Mouse (Mus musculus) gastrocnemius, adult 8-10 months (tissue): ENCODE measurements around the gene Rpl13a. TPM values are rescaled to one million over a fixed set of nuclear protein-coding genes. Genes with fewer than 3 reads are reported as not detected.
A peak's percentile ranks its signal among the peaks of the same experiment; 100 is the strongest.
"Not testable (repeated sequence)": the region's sequence is repeated elsewhere in the genome, so short reads cannot be mapped to it uniquely, and the experiment has no call there.

Experiments used
- DNase-seq, 2 experiments: peaks; one replicate each; pipeline ENCODE4 v3.0.0; 2022; ENCODE audit warnings: low spot score in 2 of 2
- total RNA-seq, 4 experiments: library from RNA; stranded (reverse); gene quantifications; 2 replicates each; pipeline ENCODE4 v1.2.4; 2022

Gene Rpl13a
- total RNA-seq, 4 experiments from 2014 or later, result 647 to 843 (median 690) TPM

DNA sequence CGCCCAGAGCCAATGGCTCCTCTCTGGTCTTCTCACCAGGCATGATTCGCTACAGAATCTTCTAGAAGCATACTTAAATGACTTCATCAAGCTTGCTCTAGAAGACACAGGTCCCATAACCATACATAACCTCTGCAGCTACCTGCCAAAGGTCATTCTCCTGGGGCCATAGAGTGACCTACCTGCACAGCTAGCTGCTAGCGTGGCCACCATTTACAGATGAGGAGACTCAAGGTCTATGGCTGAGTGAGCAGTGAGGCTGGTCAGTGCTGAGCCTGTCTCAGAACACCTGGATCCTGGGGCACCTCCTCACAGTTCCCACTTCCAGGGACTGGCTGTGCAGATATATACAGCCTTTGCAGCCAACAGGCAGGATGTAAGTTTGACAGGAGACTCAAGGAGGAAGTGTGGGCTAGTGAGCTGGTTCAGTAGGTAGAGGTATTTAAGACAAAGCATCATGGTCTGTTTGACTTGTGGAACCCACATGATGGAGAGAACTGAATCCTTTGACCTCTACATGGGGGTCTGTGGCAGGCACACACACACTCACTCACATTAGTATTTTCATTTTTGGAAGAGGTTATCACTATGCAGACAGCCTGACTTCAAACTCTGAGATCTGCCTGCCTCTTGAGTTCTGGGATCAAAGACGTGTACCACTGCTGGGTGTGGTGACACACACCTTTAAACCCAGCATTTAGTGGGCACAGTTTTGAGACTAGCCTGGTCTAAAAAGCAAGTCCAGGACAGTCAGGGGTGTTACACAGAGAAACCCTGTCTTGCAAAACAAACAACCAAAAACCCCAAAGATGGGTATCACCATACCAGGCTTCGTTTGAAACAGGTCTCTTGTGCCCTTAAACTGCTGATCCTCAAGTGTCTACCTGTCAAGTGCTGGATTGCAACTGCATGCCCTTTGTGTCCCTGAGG is 8.5 kb downstream of the Rpl13a start:
- DNase-seq, result no peak

DNA sequence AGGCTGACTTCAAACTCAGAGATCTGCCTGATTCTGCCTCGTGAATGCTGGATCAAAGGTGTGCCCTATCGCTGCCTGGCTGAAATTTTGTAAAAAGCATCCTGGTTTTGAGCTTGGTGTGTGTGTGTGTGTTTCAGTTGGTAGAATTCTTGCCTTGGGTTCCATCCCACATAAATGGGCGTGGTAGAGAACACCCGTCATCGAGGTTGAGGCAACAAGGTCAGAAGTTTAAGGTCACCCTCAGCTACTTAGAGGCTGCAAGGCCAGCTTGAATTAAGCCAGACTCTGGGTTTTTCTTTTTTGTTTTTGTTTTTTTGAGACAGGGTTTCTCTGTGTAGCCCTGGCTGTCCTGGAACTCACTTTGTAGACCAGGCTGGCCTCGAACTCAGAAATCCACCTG is 10.2 kb downstream of the Rpl13a start:
- DNase-seq, result no peak

- no peak for DNase-seq
Measured at GRCm38 (mm10) chr7:45117566-45117965, 11.0 kb downstream of the Rpl13a start.

DNA sequence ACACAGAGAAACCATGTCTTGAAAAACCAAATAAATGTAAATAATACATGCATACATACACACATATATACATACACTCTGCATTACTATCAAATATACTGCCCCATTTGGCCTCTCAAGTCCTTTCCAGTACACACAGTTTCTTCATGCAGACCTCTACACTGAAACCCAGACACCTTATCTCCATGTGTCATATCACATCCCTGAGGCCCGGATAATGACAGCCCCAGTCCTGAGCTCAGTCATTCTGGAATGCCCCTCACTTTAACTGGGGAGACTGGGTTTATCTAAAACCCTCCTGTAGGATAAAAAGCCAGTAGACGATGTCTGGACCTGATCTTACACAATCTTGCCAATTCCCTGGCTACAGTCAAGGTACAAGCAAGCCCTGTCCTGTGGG is 15.1 kb downstream of the Rpl13a start:
- no peak for DNase-seq

DNA sequence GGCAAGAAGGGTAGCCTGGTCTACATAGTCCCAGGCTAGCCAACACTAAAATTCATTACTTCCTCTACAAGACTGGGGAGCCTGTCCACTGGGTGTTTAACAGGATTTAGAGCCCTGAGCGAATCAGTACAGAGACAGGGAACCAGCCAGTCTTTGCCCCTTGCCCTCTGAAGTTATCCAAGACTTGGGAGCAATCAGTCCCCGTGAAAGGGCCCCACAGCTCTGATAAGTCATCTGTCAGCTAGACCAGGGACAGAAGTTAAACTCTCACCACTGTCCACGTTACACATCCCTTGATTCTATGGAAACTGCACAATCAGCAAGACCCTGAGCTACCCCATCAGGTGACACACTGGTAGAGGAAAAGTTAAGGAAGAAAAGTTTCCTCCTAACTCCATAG is 16.0 kb downstream of the Rpl13a start:
- DNase-seq, result no peak

DNA sequence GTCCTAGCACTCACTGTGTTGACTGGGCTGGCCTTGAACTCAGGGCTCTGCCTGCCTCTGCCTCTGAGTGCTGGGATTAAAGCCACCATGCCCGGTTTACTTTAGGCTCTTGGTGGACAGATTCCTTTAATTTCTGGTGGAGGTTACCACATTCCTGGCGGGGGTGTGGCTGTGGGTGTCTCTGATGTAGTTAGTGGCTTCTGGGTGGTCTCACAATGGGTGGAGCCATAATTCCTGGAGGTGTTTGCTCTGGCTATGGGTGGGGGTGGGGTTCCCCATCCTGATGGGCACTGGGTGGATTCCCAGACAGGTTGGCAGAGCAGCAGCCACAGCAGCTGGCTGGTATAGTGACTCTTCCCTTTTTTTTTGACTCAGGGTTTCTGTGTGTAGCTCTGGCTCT is 16.6 kb downstream of the Rpl13a start:
- DNase-seq, result no peak

- DNase-seq, result not testable (repeated sequence)
Measured at GRCm38 (mm10) chr7:45110089-45110488, 18.5 kb downstream of the Rpl13a start.

DNA sequence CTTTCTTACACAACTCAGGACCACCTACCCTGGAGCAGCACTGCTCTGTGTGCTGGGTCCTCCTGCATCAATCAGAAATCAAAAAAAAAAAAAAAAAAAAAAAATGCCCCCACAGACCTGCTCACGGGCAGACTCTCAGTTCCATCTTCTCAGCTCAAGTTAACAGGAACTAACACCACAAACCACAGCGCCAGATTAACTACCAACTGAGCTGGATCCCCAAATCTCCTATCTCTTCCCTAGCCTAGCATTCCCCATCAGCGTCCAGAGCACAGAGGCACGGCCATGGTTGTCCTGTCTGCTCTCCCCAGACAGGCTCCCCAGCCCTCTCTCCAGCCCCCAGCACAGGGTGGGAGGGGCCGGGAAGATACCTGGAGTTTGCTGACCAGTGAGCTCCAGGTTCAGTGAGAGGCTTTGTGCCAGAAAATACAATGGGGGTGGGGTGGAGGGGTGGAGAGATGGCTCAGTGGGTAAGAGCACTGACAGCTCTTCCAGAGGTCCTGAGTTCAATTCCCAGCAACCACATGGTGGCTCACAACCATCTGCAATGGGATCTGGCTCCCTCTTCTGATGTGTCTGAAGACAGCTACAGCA is 21.4 kb downstream of the Rpl13a start:
- DNase-seq, result no peak

- DNase-seq, result no peak
Measured at GRCm38 (mm10) chr7:45106441-45106840, 22.1 kb downstream of the Rpl13a start.

DNA sequence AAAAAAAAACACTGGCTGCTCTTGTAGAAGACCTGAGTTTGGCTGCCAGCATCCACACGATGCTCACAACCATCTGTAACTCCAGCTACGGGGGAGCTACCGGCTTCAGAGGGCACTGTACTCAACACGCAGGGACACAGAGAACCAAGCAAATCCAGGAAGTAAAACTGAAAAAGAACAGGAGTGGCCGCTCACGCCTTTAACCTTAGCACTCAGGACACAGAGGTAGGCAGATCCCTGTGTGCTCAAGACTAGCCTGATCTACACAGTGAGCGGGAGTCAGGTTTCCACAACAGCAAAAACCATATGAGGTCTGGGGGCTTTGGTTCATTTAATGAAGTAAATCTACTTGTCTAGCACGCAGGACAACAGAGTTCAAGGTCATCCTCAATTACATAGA is 23.1 kb downstream of the Rpl13a start:
- DNase-seq, result no peak

- no peak for DNase-seq
Measured at GRCm38 (mm10) chr7:45104941-45105340, 23.6 kb downstream of the Rpl13a start.

GRCm38 (mm10) chr7:45103652-45104180 is 24.8 kb downstream of the Rpl13a start, which contains the start of gene Fcgrt:
TSS of gene Fcgrt (minus strand) at chr7:45103851.
- peak; percentile 94 to 96 for DNase-seq

DNA sequence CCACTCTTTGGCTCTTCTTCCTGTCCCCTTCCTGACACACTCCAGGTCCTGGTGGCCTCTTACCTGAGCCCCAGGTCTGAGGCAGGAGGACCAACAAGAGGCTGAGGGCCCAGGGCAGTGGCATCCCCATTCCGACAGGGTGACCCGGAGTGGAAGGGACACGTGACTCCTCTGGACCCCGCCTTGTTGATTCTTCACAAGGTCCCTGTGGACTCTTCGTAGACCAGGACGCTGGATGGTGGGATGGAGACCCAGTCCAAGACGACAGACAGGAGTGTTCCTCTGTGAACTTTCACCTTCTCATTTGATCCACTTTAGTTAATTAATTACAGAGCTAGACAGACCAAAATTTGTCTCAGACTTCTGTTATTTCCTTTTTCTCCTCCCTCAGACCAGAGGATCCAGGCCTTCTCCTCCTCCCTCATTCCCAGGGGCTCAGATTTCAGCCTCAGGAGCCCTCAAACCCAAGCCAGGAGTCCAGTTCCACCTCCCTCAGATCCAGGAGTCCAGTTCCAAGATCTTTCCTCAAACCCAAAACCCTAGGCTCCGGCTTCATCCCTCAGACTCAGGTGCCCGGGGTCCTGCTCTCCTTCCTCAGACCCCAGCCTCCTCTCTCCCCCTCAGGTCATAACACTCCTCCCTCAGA is 25.5 kb downstream of the Rpl13a start:
- DNase-seq, result no peak

GRCm38 (mm10) chr7:45102441-45102840 is 26.1 kb downstream of the Rpl13a start:
- no peak for DNase-seq

DNA sequence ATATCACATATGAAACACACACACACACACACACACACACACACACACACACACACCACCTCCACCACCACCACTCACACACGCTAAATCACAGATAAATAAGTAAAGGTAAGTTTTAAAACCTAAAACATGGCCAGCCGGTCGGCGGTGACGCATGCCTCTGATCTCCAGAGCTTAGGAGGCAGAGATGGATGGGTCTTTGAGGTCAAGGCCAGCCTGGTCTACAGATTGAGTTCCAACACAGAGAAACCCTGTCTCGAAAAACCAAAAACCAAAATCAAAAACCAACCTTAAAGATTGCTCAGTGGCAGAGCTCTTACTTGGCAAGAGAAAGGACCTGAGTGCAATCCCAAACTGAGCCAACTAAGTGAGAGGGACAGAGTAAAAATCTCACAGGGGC is 28.5 kb downstream of the Rpl13a start:
- no peak for DNase-seq

DNA sequence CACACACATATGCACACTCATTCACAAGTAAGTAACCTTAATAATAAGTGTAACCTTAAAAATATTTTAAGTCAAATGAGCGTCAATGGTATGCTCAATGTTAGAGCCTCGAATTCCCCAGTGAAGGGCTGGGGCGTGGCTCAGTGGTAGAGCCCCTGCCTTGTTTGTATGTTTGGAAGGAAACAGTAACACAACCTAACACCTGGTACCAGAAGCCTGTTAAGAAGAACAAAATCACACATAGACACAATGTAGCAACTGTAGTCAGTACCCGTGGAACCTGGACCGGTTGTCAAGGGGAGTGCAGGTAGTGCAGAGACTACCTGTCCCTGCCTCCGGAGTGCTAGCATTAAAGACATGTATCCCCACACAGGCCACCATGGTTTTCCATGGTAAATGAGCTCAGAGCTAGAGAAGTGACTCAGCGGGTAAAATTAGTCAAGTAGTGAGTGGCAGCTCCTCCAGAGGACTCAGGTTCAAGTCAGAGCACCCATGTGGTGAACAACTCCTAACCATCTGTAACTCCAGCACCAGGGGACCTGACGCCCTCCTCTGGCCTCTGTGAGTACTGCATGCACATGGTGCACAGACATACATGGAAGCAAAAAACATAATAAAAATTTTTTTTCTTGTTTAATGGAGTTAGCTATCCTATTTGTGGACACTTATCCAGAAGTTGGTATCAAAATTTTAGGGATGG is 29.9 kb downstream of the Rpl13a start:
- DNase-seq, result no peak

GRCm38 (mm10) chr7:45097479-45097878 is 31.1 kb downstream of the Rpl13a start:
- DNase-seq, result no peak

DNA sequence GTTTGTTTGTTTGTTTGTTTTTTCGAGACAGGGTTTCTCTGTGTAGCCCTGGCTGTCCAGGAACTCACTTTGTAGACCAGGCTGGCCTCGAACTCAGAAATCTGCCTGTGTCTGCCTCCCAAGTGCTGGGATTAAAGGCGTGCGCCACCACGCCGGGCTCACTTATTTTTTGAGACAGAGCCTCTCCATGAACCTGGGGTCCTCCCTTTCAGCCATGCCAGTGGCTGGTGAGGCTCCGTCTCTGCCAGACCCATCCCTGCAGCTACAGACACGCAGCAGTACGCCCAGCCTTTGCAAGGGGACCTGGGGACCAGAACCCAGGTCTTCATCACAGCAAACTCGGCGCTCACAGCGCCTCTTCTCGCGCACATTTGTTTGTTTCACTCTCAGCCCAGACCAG is 32.6 kb downstream of the Rpl13a start:
- not testable (repeated sequence) for DNase-seq

GRCm38 (mm10) chr7:45095367-45095766 is 33.2 kb downstream of the Rpl13a start:
- no peak for DNase-seq

DNA sequence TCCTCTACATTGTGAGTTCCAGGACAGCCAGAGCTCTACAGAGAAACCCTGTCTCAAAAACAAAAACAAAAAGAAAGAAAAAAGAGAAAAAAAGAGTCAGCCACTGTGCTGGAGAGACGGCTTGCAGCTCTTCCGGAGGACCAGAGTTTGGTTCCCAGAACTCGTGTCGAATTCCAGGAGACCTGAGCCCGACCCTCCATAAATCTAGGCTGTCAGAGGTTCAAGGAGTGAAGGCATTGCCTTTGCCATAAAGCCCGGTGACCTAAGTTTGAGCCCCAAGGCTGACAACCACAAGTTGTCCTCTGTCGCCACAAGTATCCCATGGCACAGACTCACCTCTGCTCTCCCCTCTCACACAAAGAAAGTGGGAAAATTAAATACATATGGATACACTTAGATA is 34.4 kb downstream of the Rpl13a start:
- DNase-seq, result no peak

- no peak for DNase-seq
Measured at GRCm38 (mm10) chr7:45093516-45093905, 35.0 kb downstream of the Rpl13a start.
